In genomic region chr8:109417971-109418370, GRCm38 (mm10) we compare ENCODE assay signal across 11 mouse cellular contexts.
DNase-seq lines count a peak whose midpoint lies in the region; ATAC-seq and TF ChIP-seq lines count a peak whose summit lies in the region.
"Had no signal": no experiment of that assay in that cellular context is flagged by ENCODE, and none has a peak within 500 bp of the region (broad histone marks: within the 10 kb centered on the region; RNA-seq: fewer than 3 reads in every experiment).

No protein-coding gene starts in this region.

- H3K4me1 ChIP-seq in forebrain, embryonic 11.5 days (replicated peaks; ENCODE audit: control insufficient read depth, insufficient read depth, low read length): peaks cover 8% of the 10 kb centered on the region; the same call in 1 of the 2 replicates
- H3K4me1 ChIP-seq in hindbrain, embryonic 12.5 days: peaks cover 39% of the 10 kb centered on the region
- H3K4me1 ChIP-seq in neural tube, embryonic 12.5 days: peaks cover 33% of the 10 kb centered on the region; the same call in 1 of the 2 replicates
- H3K4me1 ChIP-seq: liver, embryonic 13.5 days had no signal

- WGBS in forebrain, embryonic 11.5 days: 23% methylated on average over 12 of the region's 12 CpGs
- WGBS in hindbrain, embryonic 12.5 days: 42% methylated on average over 12 of the region's 12 CpGs
- WGBS in neural tube, embryonic 12.5 days: 12% methylated on average over 12 of the region's 12 CpGs

- no peaks in the 10 kb centered on the region; the same call in 1 of the 2 replicates for H3K9me3 ChIP-seq in forebrain, embryonic 11.5 days (ENCODE audit: control insufficient read depth, low read length)
- H3K9me3 ChIP-seq in hindbrain, embryonic 12.5 days (replicated peaks): peaks cover 5% of the 10 kb centered on the region; the same call in 1 of the 2 replicates
- no peaks in the 10 kb centered on the region for H3K9me3 ChIP-seq in neural tube, embryonic 12.5 days
- H3K9me3 ChIP-seq: liver, embryonic 13.5 days had no signal

- H3K36me3 ChIP-seq in forebrain, embryonic 11.5 days (ENCODE audit: control insufficient read depth, insufficient read depth, low read length): no peaks in the 10 kb centered on the region
- H3K36me3 ChIP-seq in hindbrain, embryonic 12.5 days: no peaks in the 10 kb centered on the region
- no peaks in the 10 kb centered on the region for H3K36me3 ChIP-seq in neural tube, embryonic 12.5 days
- H3K36me3 ChIP-seq: G1E; liver, embryonic 13.5 days had no signal

- peak overlapping the region; percentile 41 for H3K27ac ChIP-seq in layer of hippocampus, adult 2 months
- H3K27ac ChIP-seq in forebrain, embryonic 11.5 days (ENCODE audit: low read depth, low read length): 0 out of 2 replicates have a peak overlapping the region, but pooled peaks have one; percentile 0
- H3K27ac ChIP-seq in hindbrain, embryonic 12.5 days: peak overlapping the region; percentile 85
- H3K27ac ChIP-seq in neural tube, embryonic 12.5 days: peak overlapping the region; percentile 23; the same call in 1 of the 2 replicates
- H3K27ac ChIP-seq: liver, embryonic 13.5 days had no signal

- peak; percentile 59 for TF ChIP-seq CTCF in layer of hippocampus, adult 2 months (conservative IDR thresholded peaks at IDR 0.05)

- DNase-seq in layer of hippocampus, adult 2 months (ENCODE audit: low spot score in 2 of 2): peak in 1 of 2 experiments; percentile 29
- DNase-seq in layer of hippocampus, postnatal 36 days: no peak
- no peak for DNase-seq in forebrain, embryonic 11.5 days (ENCODE audit: low spot score)
- DNase-seq in kidney, postnatal 14 days: no peak
- no peak for DNase-seq in adipocyte (ENCODE audit: low spot score)
- no peak for DNase-seq in gastrocnemius, postnatal 36 days
- DNase-seq: liver, embryonic 13.5 days had no signal

- no peaks in the 10 kb centered on the region for H3K27me3 ChIP-seq in forebrain, embryonic 11.5 days (ENCODE audit: control insufficient read depth, insufficient read depth, low read length)
- no peaks in the 10 kb centered on the region for H3K27me3 ChIP-seq in hindbrain, embryonic 12.5 days
- no peaks in the 10 kb centered on the region for H3K27me3 ChIP-seq in neural tube, embryonic 12.5 days (replicated peaks)
- H3K27me3 ChIP-seq: liver, embryonic 13.5 days had no signal

- ATAC-seq in forebrain, embryonic 11.5 days (replicated peaks; ENCODE audit: low FRiP score): no peak; the same call in 1 of the 2 replicates
- ATAC-seq in hindbrain, embryonic 12.5 days (ENCODE audit: low FRiP score): peak; percentile 18; the same call in 1 of the 2 replicates
- no peak for ATAC-seq in neural tube, embryonic 12.5 days (ENCODE audit: low FRiP score, low read depth)

- no peak overlapping the region for H3K9ac ChIP-seq in forebrain, embryonic 11.5 days (ENCODE audit: low read length)
- peak overlapping the region; percentile 23; the same call in 1 of the 2 replicates for H3K9ac ChIP-seq in hindbrain, embryonic 12.5 days
- no peak overlapping the region for H3K9ac ChIP-seq in neural tube, embryonic 12.5 days
- H3K9ac ChIP-seq: liver, embryonic 13.5 days had no signal

- peak overlapping the region; percentile 19; the same call in 1 of the 2 replicates for H3K4me2 ChIP-seq in forebrain, embryonic 11.5 days (ENCODE audit: low read depth, low read length, severe bottlenecking)
- H3K4me2 ChIP-seq in hindbrain, embryonic 12.5 days (replicated peaks): no peak overlapping the region
- peak overlapping the region; percentile 34 for H3K4me2 ChIP-seq in neural tube, embryonic 12.5 days (replicated peaks)
- H3K4me2 ChIP-seq: liver, embryonic 13.5 days had no signal

- intact Hi-C loops in gastrocnemius, postnatal 36 days (cut with DNase I): no loop called here

- no peak overlapping the region for H3K4me3 ChIP-seq in layer of hippocampus, adult 2 months
- H3K4me3 ChIP-seq in forebrain, embryonic 11.5 days (ENCODE audit: low read depth, low read length): no peak overlapping the region
- H3K4me3 ChIP-seq in hindbrain, embryonic 12.5 days: no peak overlapping the region
- H3K4me3 ChIP-seq in neural tube, embryonic 12.5 days: no peak overlapping the region
- H3K4me3 ChIP-seq: liver, embryonic 13.5 days; myocyte had no signal

Comparison
In these comparisons a context has a peak if more than half of its experiments do, and no peak if none do; other contexts are left out.
1. H3K27ac ChIP-seq: peak in every context shown above with its lines; median percentile 85 in hindbrain, embryonic 12.5 days; 41 in layer of hippocampus, adult 2 months; 23 in neural tube, embryonic 12.5 days; 0 in forebrain, embryonic 11.5 days.